Mouse (Mus musculus) urinary bladder, postnatal 10 days (tissue): ENCODE measurements around the gene Akap11.

Experiments used
- DNase-seq: peaks from one replicate; pipeline ENCODE4 v3.0.0; 2022; ENCODE audit warnings: low spot score

Akap11 gene

DNA sequence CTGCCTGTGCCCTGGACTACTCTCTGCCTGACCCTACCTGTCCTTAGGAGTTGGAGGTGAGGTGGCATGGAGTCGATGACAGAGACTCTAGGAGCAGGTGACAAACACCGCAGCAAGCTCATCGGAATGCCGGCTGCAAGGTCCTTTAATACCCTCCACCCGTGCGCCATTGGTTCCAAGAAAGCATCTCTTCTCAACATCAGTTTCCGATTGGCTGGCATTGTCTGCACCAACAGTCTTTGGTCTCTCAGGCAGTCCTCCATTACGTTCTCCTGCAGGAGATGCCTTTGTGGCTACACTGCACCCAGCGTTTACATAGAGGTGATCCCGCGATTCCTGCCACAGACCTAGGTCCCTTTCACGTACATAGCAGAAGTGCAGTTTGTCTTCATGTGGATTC lies 88.6 kb downstream of the Akap11 start:
- no peak for DNase-seq

DNA sequence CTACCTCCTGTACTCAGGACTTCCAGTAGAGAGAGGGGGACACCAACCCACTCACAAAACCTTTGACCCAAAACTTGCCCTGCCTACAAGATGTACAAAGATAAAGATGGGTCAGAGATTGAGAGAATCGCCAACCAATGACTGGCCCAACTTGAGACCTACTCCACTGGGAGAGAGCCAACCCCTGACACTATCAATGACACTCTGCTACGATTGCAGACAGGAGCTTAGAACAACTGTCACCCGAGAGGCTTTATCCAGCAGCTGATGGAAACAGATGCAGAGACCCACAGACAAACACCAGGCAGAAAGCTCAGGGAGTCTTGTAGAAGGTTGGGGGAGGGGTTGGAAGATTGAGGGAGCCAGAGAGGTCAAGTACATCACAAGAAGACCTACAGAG lies 89.1 kb downstream of the Akap11 start:
- DNase-seq = no peak
